Mouse (Mus musculus) Patski (cell line): Measurements from ENCODE around the gene Ddx19b. TPM values are rescaled to one million over a fixed set of nuclear protein-coding genes. Genes with fewer than 3 reads are reported as not detected.

Experiments used
- ATAC-seq: fragments of 100-300 bp; one replicate; pipeline ENCODE4 v1.8.0; 2021
- CTCF ChIA-PET: fragments of 350-600 bp; sonication (Branson Sonifier 250); formaldehyde crosslinking; loops from one replicate; lab custom pipeline; 2022; ENCODE audit warnings: inconsistent platforms; lab: Charles Lee
- POLR2A ChIA-PET: fragments of 350-600 bp; sonication (Branson Sonifier 250); formaldehyde crosslinking; loops from one replicate; lab custom pipeline; 2022; ENCODE audit warnings: antibody characterized with exemption, inconsistent platforms; lab: Charles Lee
- DNase-seq: peaks from one replicate; pipeline ENCODE4 v3.0.0-alpha.2; 2011; ENCODE audit warnings: low read depth, low spot score
- H3K27me3 ChIP-seq: fragments of 371-371 bp; one replicate; pipeline ENCODE4 v1.5.1; 2021
- CTCF ChIP-seq: fragments of 100-300 bp; IDR thresholded peaks from one replicate; pipeline ENCODE4 v1.5.1; 2021
- in situ Hi-C: fragments of 300-500 bp; cut with MboI; formaldehyde crosslinking; loops from 3 replicates; pipeline ENCODE4 v1.11.1; 2018; ENCODE audit warnings: low pct_unique_long_range_greater_than_20kb, mixed read lengths
- polyA plus RNA-seq: library from polyadenylated mRNA; unstranded; gene quantifications from one replicate; pipeline ENCODE4 v1.2.3, GENCODE M21; 2021

Ddx19b gene
- polyA plus RNA-seq, 1 experiment from 2014 or later: 8.3 TPM

GRCm38 (mm10) chr8:110956619-110957450, 74.7 kb downstream of the Ddx19b start:
- POLR2A ChIA-PET: no interaction called here
- CTCF ChIA-PET: interaction anchor here (0.8 kb wide), 1 partner anchor 15 kb away, joined by 3 read pairs; no protein-coding TSS in a partner anchor
- in situ Hi-C loops: no loop called here
- DNase-seq: no peak
- TF ChIP-seq CTCF: no peak
- no peaks in the 10 kb centered on the region for H3K27me3 ChIP-seq
- ATAC-seq: no peak

GRCm38 (mm10) chr8:110954776-110955175, 76.8 kb downstream of the Ddx19b start:
- DNase-seq (no peak), ATAC-seq (no peak)
- ChIA-PET CTCF (no interaction called here), POLR2A (no interaction called here)
- H3K27me3 ChIP-seq: no peaks in the 10 kb centered on the region
- no peak for TF ChIP-seq CTCF
- in situ Hi-C loops: no loop called here

Other genes with a start within 250 kb of the Ddx19b start
- gene Il34, start 225.8 kb downstream of the Ddx19b start, polyA plus RNA-seq: 35.6 TPM
- gene Cog4, start 185.2 kb downstream of the Ddx19b start, polyA plus RNA-seq: 95.9 TPM
- gene Sf3b3, start 185.0 kb downstream of the Ddx19b start, polyA plus RNA-seq: 129 TPM
- gene Fuk, start 129.3 kb downstream of the Ddx19b start, polyA plus RNA-seq: 25.6 TPM
- gene St3gal2, start 111.8 kb downstream of the Ddx19b start, polyA plus RNA-seq: 88.1 TPM
- 62.6 TPM for gene Ddx19a, start 34.0 kb downstream of the Ddx19b start, polyA plus RNA-seq
- 170 TPM for gene Aars, start 1.4 kb upstream of the Ddx19b start, polyA plus RNA-seq
- gene Exosc6, start 24.6 kb upstream of the Ddx19b start, polyA plus RNA-seq: not detected
- 8.3 TPM for gene Clec18a, start 60.7 kb upstream of the Ddx19b start, polyA plus RNA-seq
- 26.1 TPM for gene Pdpr, start 62.9 kb upstream of the Ddx19b start, polyA plus RNA-seq
- 137 TPM for gene Glg1, start 227.5 kb upstream of the Ddx19b start, polyA plus RNA-seq